ENCODE assay signal across 20 mouse cellular contexts in the genomic region with DNA sequence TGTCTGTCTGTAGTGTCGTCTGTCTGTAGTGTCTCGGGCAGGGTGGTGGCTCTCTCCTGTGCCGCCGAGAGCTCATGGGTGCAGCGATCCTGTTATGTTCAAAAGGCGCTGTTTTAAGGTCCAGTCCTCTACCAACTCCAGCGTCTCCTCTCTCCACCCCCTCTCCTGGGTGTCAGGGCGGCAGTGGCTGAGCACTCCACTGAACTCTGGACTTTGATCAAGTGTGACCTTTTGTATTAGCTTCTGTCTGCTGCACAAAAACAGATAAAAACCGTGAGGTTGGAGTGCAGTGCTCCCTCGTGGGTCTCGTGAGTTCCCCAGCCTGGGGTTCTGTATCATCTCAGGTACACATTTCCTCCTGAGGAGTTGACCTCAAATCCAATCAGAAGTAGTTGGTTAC. TPM values are rescaled to one million over a fixed set of nuclear protein-coding genes. Genes with fewer than 3 reads are reported as not detected.
DNase-seq lines count a peak whose midpoint lies in the region; ATAC-seq and TF ChIP-seq lines count a peak whose summit lies in the region.
"Had no signal": no experiment of that assay in that cellular context is flagged by ENCODE, and none has a peak within 500 bp of the region (broad histone marks: within the 10 kb centered on the region; RNA-seq: fewer than 3 reads in every experiment).

No protein-coding gene starts in this region.

- peak; percentile 28 to 68 for DNase-seq in kidney, postnatal 25 days
- no peak for DNase-seq in forebrain, embryonic 10.5 days (ENCODE audit: extremely low spot score, low spot score)
- DNase-seq in heart, postnatal 10 days = no peak
- no peak for DNase-seq in c-Kit-positive CD71-positive TER-119-positive erythroid progenitor cells, embryonic 14.5 days (ENCODE audit: low spot score)
- DNase-seq: adrenal gland, postnatal 36 days; cerebellum, adult 9-11 months; embryo, embryonic 11 days; layer of hippocampus, adult 9-11 months; retina, postnatal 1 day; thymus, adult 2 months had no signal

- no peaks in the 10 kb centered on the region for H3K27me3 ChIP-seq in intestine, embryonic 16.5 days (replicated peaks; ENCODE audit: control insufficient read depth, insufficient read depth, low read length)
- H3K27me3 ChIP-seq in liver, embryonic 15.5 days = no peaks in the 10 kb centered on the region
- H3K27me3 ChIP-seq in forebrain, embryonic 10.5 days (ENCODE audit: poor library complexity, severe bottlenecking) = no peaks in the 10 kb centered on the region
- H3K27me3 ChIP-seq: embryonic facial prominence, embryonic 15.5 days; forebrain, embryonic 12.5 days; limb, embryonic 13.5 days; megakaryocyte, embryonic 14.5 days; midbrain, embryonic 15.5 days had no signal

- H3K36me3 ChIP-seq in intestine, embryonic 16.5 days (ENCODE audit: control insufficient read depth, insufficient read depth, low read length) = peaks cover 15% of the 10 kb centered on the region
- peaks cover 33% of the 10 kb centered on the region for H3K36me3 ChIP-seq in liver, embryonic 15.5 days (replicated peaks)
- peaks cover 83% of the 10 kb centered on the region for H3K36me3 ChIP-seq in forebrain, embryonic 10.5 days (replicated peaks)

- WGBS in bone marrow, adult 2 months = 68% methylated on average over 11 of the region's 11 CpGs
- 71% methylated on average over 11 of the region's 11 CpGs for WGBS in intestine, embryonic 16.5 days
- WGBS in liver, embryonic 15.5 days (ENCODE audit: insufficient replicate concordance) = 61% methylated on average over 11 of the region's 11 CpGs
- WGBS in forebrain, embryonic 10.5 days = 90% methylated on average over 11 of the region's 11 CpGs

- H3K9ac ChIP-seq in intestine, embryonic 16.5 days (ENCODE audit: low read depth, low read length) = no peak overlapping the region
- no peak overlapping the region for H3K9ac ChIP-seq in liver, embryonic 15.5 days
- H3K9ac ChIP-seq: embryonic facial prominence, embryonic 15.5 days; forebrain, embryonic 12.5 days; limb, embryonic 13.5 days; midbrain, embryonic 15.5 days had no signal

- ATAC-seq in intestine, embryonic 16.5 days = peak; percentile 78
- ATAC-seq in liver, embryonic 15.5 days (ENCODE audit: insufficient read depth) = peak; percentile 66
- ATAC-seq: inflammation-experienced regulatory T-cells, adult 6 months; lung, postnatal 0 days; midbrain, embryonic 15.5 days had no signal

- no peak for TF ChIP-seq POLR2A in bone marrow, adult 2 months (IDR thresholded peaks at IDR 0.05; ENCODE audit: borderline replicate concordance, control insufficient read depth, low read depth, low read length)

- no peak overlapping the region; the same call in 1 of the 2 replicates for H3K4me2 ChIP-seq in intestine, embryonic 16.5 days (ENCODE audit: low read depth, low read length)
- H3K4me2 ChIP-seq in liver, embryonic 15.5 days = peak overlapping the region; percentile 32
- H3K4me2 ChIP-seq: embryonic facial prominence, embryonic 15.5 days; forebrain, embryonic 12.5 days; limb, embryonic 13.5 days; midbrain, embryonic 15.5 days had no signal

- no peak overlapping the region for H3K4me3 ChIP-seq in bone marrow, adult 2 months (replicated peaks; ENCODE audit: control insufficient read depth, low read depth, low read length)
- H3K4me3 ChIP-seq in intestine, embryonic 16.5 days (ENCODE audit: low read length) = no peak overlapping the region
- no peak overlapping the region for H3K4me3 ChIP-seq in liver, embryonic 15.5 days (replicated peaks)
- no peak overlapping the region for H3K4me3 ChIP-seq in forebrain, embryonic 10.5 days
- H3K4me3 ChIP-seq: embryonic facial prominence, embryonic 15.5 days; forebrain, embryonic 12.5 days; limb, embryonic 13.5 days; megakaryocyte, embryonic 14.5 days; midbrain, embryonic 15.5 days had no signal

- intact Hi-C loops in heart, postnatal 10 days (cut with DNase I) = no loop called here

- TF ChIP-seq CTCF in bone marrow, adult 2 months (IDR thresholded peaks at IDR 0.05; ENCODE audit: control insufficient read depth, insufficient read depth, low read length) = no peak

- H3K4me1 ChIP-seq in bone marrow, adult 2 months (ENCODE audit: control insufficient read depth, insufficient read depth, low read length) = no peaks in the 10 kb centered on the region; the same call in 1 of the 2 replicates
- peaks cover 3% of the 10 kb centered on the region; the same call in 1 of the 2 replicates for H3K4me1 ChIP-seq in intestine, embryonic 16.5 days (ENCODE audit: control insufficient read depth, insufficient read depth, low read length)
- 0 out of 2 replicates have a peak, but pooled peaks cover 6% of the 10 kb centered on the region for H3K4me1 ChIP-seq in liver, embryonic 15.5 days (replicated peaks)
- H3K4me1 ChIP-seq in forebrain, embryonic 10.5 days = no peaks in the 10 kb centered on the region

- no peaks in the 10 kb centered on the region for H3K9me3 ChIP-seq in intestine, embryonic 16.5 days (ENCODE audit: control insufficient read depth, low read length)
- no peaks in the 10 kb centered on the region for H3K9me3 ChIP-seq in liver, embryonic 15.5 days (replicated peaks)
- H3K9me3 ChIP-seq in forebrain, embryonic 10.5 days = no peaks in the 10 kb centered on the region
- H3K9me3 ChIP-seq: embryonic facial prominence, embryonic 15.5 days; forebrain, embryonic 12.5 days; limb, embryonic 13.5 days; midbrain, embryonic 15.5 days had no signal

- H3K27ac ChIP-seq in bone marrow, adult 2 months (ENCODE audit: control insufficient read depth, insufficient read depth, low read depth, low read length, poor library complexity) = peak overlapping the region; percentile 66
- no peak overlapping the region; the same call in 1 of the 2 replicates for H3K27ac ChIP-seq in intestine, embryonic 16.5 days (ENCODE audit: low read length)
- H3K27ac ChIP-seq in liver, embryonic 15.5 days (replicated peaks) = peak overlapping the region; percentile 33; the same call in 1 of the 2 replicates
- H3K27ac ChIP-seq in forebrain, embryonic 10.5 days = no peak overlapping the region
- H3K27ac ChIP-seq: embryonic facial prominence, embryonic 15.5 days; forebrain, embryonic 12.5 days; limb, embryonic 13.5 days; midbrain, embryonic 15.5 days had no signal

RNA-seq across cellular contexts. Expression of gene Prep, which starts 33.5 kb away (rescaled TPM):
- 2.7 and 4.9 TPM in 2 replicates for polyA plus RNA-seq in bone marrow, adult 2 months (2011; ENCODE audit: insufficient read depth, insufficient read length, low replicate concordance, missing spikeins)
- polyA plus RNA-seq in intestine, embryonic 16.5 days (2015; fragmentation: Nextera tagmentation; extraction: Ambion mirVana) = 22.8 and 24.2 TPM in 2 replicates
- polyA plus RNA-seq in liver, embryonic 15.5 days (2015; fragmentation: Nextera tagmentation; extraction: Ambion mirVana) = 8.9 and 9.2 TPM in 2 replicates
- 38.2 and 40.2 TPM in 2 replicates for polyA plus RNA-seq in forebrain, embryonic 10.5 days (2016; fragmentation: Nextera tagmentation; extraction: Ambion mirVana)
- total RNA-seq in heart, postnatal 10 days (2021) = 10 to 100 TPM; 20.4 to 21.3 TPM

Comparison
In these comparisons a context has a peak if more than half of its experiments do, and no peak if none do; other contexts are left out.
1. H3K27ac ChIP-seq: peak in bone marrow, adult 2 months (single experiment) and liver, embryonic 15.5 days (single experiment); none in intestine, embryonic 16.5 days (single experiment) and forebrain, embryonic 10.5 days (single experiment).
2. DNase-seq: peak in kidney, postnatal 25 days (2 of 2); none in forebrain, embryonic 10.5 days (single experiment), heart, postnatal 10 days (0 of 2) and c-Kit-positive CD71-positive TER-119-positive erythroid progenitor cells, embryonic 14.5 days (single experiment).